Mouse (Mus musculus) MEL (cell line): ENCODE results near the gene Tlr7.

ENCODE experiments used
- BHLHE40 ChIP-seq: IDR thresholded peaks from 2 replicates; pipeline ENCODE4 v1.6.1; 2012; ENCODE audit warnings: low read depth, mild to moderate bottlenecking, inconsistent platforms, low read length, improper control_type of control experiment, borderline replicate concordance
- CTCF ChIP-seq, 3 experiments: IDR thresholded peaks in 2 of 3; conservative IDR thresholded peaks in 1 of 3; 2 replicates each; pipeline ENCODE4 v1.5.1; 2011 to 2012; ENCODE audit warnings: low read length in 3 of 3, low read depth in 2 of 3, mild to moderate bottlenecking in 2 of 3, improper control_type of control experiment in 1 of 3, inconsistent platforms in 1 of 3, mixed read lengths in 1 of 3, moderate library complexity in 1 of 3; ENCODE audit not compliant: control insufficient read depth in 1 of 3, insufficient read depth in 1 of 3, poor library complexity in 1 of 3, severe bottlenecking in 1 of 3
- EP300 ChIP-seq, 2 experiments: IDR thresholded peaks; 2 replicates each; pipeline ENCODE4 v1.6.1; 2011; ENCODE audit warnings: improper control_type of control experiment in 2 of 2, low read length in 2 of 2, low read depth in 1 of 2, mild to moderate bottlenecking in 1 of 2
- ETS1 ChIP-seq: IDR thresholded peaks from 2 replicates; pipeline ENCODE4 v1.6.1; 2012; ENCODE audit warnings: low read depth, mild to moderate bottlenecking, inconsistent platforms, low read length, improper control_type of control experiment, moderate library complexity
- TAL1 ChIP-seq: IDR thresholded peaks from 2 replicates; pipeline ENCODE4 v1.6.1; 2012; ENCODE audit warnings: mild to moderate bottlenecking, inconsistent platforms, low read length, moderate library complexity, mixed read lengths
- ZKSCAN1 ChIP-seq: IDR thresholded peaks from 2 replicates; pipeline ENCODE4 v1.6.1; 2012; ENCODE audit warnings: low read depth, mild to moderate bottlenecking, inconsistent platforms, low read length, improper control_type of control experiment, moderate library complexity
- ZNF384 ChIP-seq: IDR thresholded peaks from 2 replicates; pipeline ENCODE4 v1.6.1; 2012; ENCODE audit warnings: low read depth, mild to moderate bottlenecking, inconsistent platforms, low read length, improper control_type of control experiment

GRCm38 (mm10) chrX:167359704-167360103 lies 29.3 kb upstream of the Tlr7 start:
- TF ChIP-seq ZNF384 (no peak), EP300 (IDR thresholded peaks at IDR 0.05; ENCODE audit: low read depth in 1 of 2, low read length in 2 of 2) (no peak), TAL1 (no peak), BHLHE40 (no peak), ETS1 (no peak), CTCF (IDR thresholded peaks at IDR 0.05 in 2 of 3, conservative IDR thresholded peaks at IDR 0.05 in 1 of 3; ENCODE audit: control insufficient read depth in 1 of 3, insufficient read depth in 1 of 3, low read depth in 2 of 3, low read length in 3 of 3, poor library complexity in 1 of 3, severe bottlenecking in 1 of 3) (no peak), ZKSCAN1 (no peak)
